Mouse (Mus musculus) C2C12 (cell line): ENCODE measurements around the gene Bahcc1.

Experiments
- CTCF ChIP-seq: IDR thresholded peaks from one replicate; pipeline ENCODE4 v1.5.1; 2011; ENCODE audit not compliant: control insufficient read depth, insufficient read depth, insufficient read length
- MAX ChIP-seq: IDR thresholded peaks from one replicate; pipeline ENCODE4 v1.6.1; 2011; ENCODE audit warnings: mild to moderate bottlenecking, control low read depth
- MYOD1 ChIP-seq: IDR thresholded peaks from one replicate; pipeline ENCODE4 v1.6.1; 2011; ENCODE audit warnings: low read depth; ENCODE audit not compliant: control insufficient read depth, insufficient read length

- no peak for TF ChIP-seq MYOD1
- TF ChIP-seq CTCF = no peak
- TF ChIP-seq MAX = no peak
These were observed 45.9 kb upstream of the Bahcc1 start for GRCm38 (mm10) chr11:120186821-120187235.
